Comparison of ENCODE assay signal across 7 mouse cellular contexts in genomic region chr9:108449860-108450259, GRCm38 (mm10). TPM values are rescaled to one million over a fixed set of nuclear protein-coding genes. Genes with fewer than 3 reads are reported as not detected.
DNase-seq lines count a peak whose midpoint lies in the region; ATAC-seq lines count a peak whose summit lies in the region.

No protein-coding gene starts in this region.

- H3K27me3 ChIP-seq in lung, embryonic 16.5 days (ENCODE audit: control insufficient read depth, insufficient read depth, low read depth, low read length) = no peaks in the 10 kb centered on the region
- no peaks in the 10 kb centered on the region for H3K27me3 ChIP-seq in forebrain, embryonic 11.5 days (ENCODE audit: control insufficient read depth, insufficient read depth, low read length)
- H3K27me3 ChIP-seq in intestine, embryonic 15.5 days (replicated peaks) = no peaks in the 10 kb centered on the region; the same call in 1 of the 2 replicates
- H3K27me3 ChIP-seq in midbrain, embryonic 10.5 days (ENCODE audit: low read depth, poor library complexity, severe bottlenecking) = peaks cover 10% of the 10 kb centered on the region
- no peaks in the 10 kb centered on the region for H3K27me3 ChIP-seq in stomach, embryonic 16.5 days (ENCODE audit: control insufficient read depth, insufficient read depth, low read length)

- H3K4me1 ChIP-seq in lung, embryonic 16.5 days (replicated peaks; ENCODE audit: control insufficient read depth, insufficient read depth, low read length) = peaks cover 30% of the 10 kb centered on the region
- H3K4me1 ChIP-seq in forebrain, embryonic 11.5 days (replicated peaks; ENCODE audit: control insufficient read depth, insufficient read depth, low read length) = peaks cover 22% of the 10 kb centered on the region
- H3K4me1 ChIP-seq in intestine, embryonic 15.5 days (replicated peaks) = peaks cover 40% of the 10 kb centered on the region
- H3K4me1 ChIP-seq in midbrain, embryonic 10.5 days = peaks cover 54% of the 10 kb centered on the region
- H3K4me1 ChIP-seq in stomach, embryonic 16.5 days (ENCODE audit: control insufficient read depth, insufficient read depth, low read length) = peaks cover 33% of the 10 kb centered on the region

- DNase-seq in lung, postnatal 4 days = no peak
- DNase-seq in forebrain, embryonic 11.5 days (ENCODE audit: low spot score) = peak; percentile 92
- DNase-seq in midbrain, embryonic 10.5 days (ENCODE audit: low spot score) = peak; percentile 91
- no peak for DNase-seq in T-cell, adult 2 months (ENCODE audit: low spot score)

- H3K36me3 ChIP-seq in lung, embryonic 16.5 days (ENCODE audit: control insufficient read depth, insufficient read depth, low read length) = peaks cover 4% of the 10 kb centered on the region
- peaks cover 3% of the 10 kb centered on the region; the same call in 1 of the 2 replicates for H3K36me3 ChIP-seq in forebrain, embryonic 11.5 days (ENCODE audit: control insufficient read depth, insufficient read depth, low read length)
- H3K36me3 ChIP-seq in intestine, embryonic 15.5 days = no peaks in the 10 kb centered on the region; the same call in 1 of the 2 replicates
- peaks cover 17% of the 10 kb centered on the region for H3K36me3 ChIP-seq in midbrain, embryonic 10.5 days
- no peaks in the 10 kb centered on the region for H3K36me3 ChIP-seq in stomach, embryonic 16.5 days (ENCODE audit: control insufficient read depth, insufficient read depth, low read length)

- H3K4me2 ChIP-seq in lung, embryonic 16.5 days (ENCODE audit: low read depth, low read length) = peak overlapping the region; percentile 88; the same call in 1 of the 2 replicates
- H3K4me2 ChIP-seq in forebrain, embryonic 11.5 days (ENCODE audit: low read depth, low read length, severe bottlenecking) = peak overlapping the region; percentile 95
- peak overlapping the region; percentile 96 for H3K4me2 ChIP-seq in intestine, embryonic 15.5 days (replicated peaks)
- peak overlapping the region; percentile 91 for H3K4me2 ChIP-seq in stomach, embryonic 16.5 days (ENCODE audit: low read depth, low read length)

- no peak overlapping the region for H3K4me3 ChIP-seq in lung, embryonic 16.5 days (ENCODE audit: low read length)
- peak overlapping the region; percentile 19 for H3K4me3 ChIP-seq in forebrain, embryonic 11.5 days (ENCODE audit: low read depth, low read length)
- H3K4me3 ChIP-seq in intestine, embryonic 15.5 days (replicated peaks) = 0 out of 2 replicates have a peak overlapping the region, but pooled peaks have one; percentile 60
- peak overlapping the region; percentile 69 for H3K4me3 ChIP-seq in midbrain, embryonic 10.5 days
- no peak overlapping the region for H3K4me3 ChIP-seq in stomach, embryonic 16.5 days (replicated peaks; ENCODE audit: low read length)

- 0 out of 2 replicates have a peak overlapping the region, but pooled peaks have one; percentile 29 for H3K9ac ChIP-seq in lung, embryonic 16.5 days (ENCODE audit: low read length)
- peak overlapping the region; percentile 47 for H3K9ac ChIP-seq in forebrain, embryonic 11.5 days (ENCODE audit: low read length)
- no peak overlapping the region for H3K9ac ChIP-seq in intestine, embryonic 15.5 days
- 0 out of 2 replicates have a peak overlapping the region, but pooled peaks have one; percentile 20 for H3K9ac ChIP-seq in stomach, embryonic 16.5 days (ENCODE audit: low read length)

- H3K9me3 ChIP-seq in lung, embryonic 16.5 days (ENCODE audit: control insufficient read depth, low read length) = no peaks in the 10 kb centered on the region
- H3K9me3 ChIP-seq in forebrain, embryonic 11.5 days (ENCODE audit: control insufficient read depth, low read length) = no peaks in the 10 kb centered on the region
- H3K9me3 ChIP-seq in intestine, embryonic 15.5 days = no peaks in the 10 kb centered on the region
- no peaks in the 10 kb centered on the region for H3K9me3 ChIP-seq in midbrain, embryonic 10.5 days (replicated peaks)
- no peaks in the 10 kb centered on the region for H3K9me3 ChIP-seq in stomach, embryonic 16.5 days (replicated peaks; ENCODE audit: control insufficient read depth, low read length)

- peak overlapping the region; percentile 65 for H3K27ac ChIP-seq in lung, embryonic 16.5 days (ENCODE audit: low read length)
- H3K27ac ChIP-seq in forebrain, embryonic 11.5 days (ENCODE audit: low read depth, low read length) = peak overlapping the region; percentile 88
- peak overlapping the region; percentile 70 for H3K27ac ChIP-seq in intestine, embryonic 15.5 days
- peak overlapping the region; percentile 92 for H3K27ac ChIP-seq in midbrain, embryonic 10.5 days (replicated peaks)
- H3K27ac ChIP-seq in stomach, embryonic 16.5 days (ENCODE audit: low read length) = no peak overlapping the region; the same call in 1 of the 2 replicates

- no peak for ATAC-seq in lung, embryonic 16.5 days (ENCODE audit: low read depth)
- ATAC-seq in forebrain, embryonic 11.5 days (replicated peaks; ENCODE audit: low FRiP score) = peak; percentile 78
- ATAC-seq in intestine, embryonic 15.5 days = peak; percentile 12; the same call in 1 of the 2 replicates
- ATAC-seq in stomach, embryonic 16.5 days (ENCODE audit: insufficient read depth, low FRiP score) = no peak

- 41% methylated on average over 4 of the region's 4 CpGs for WGBS in lung, embryonic 16.5 days
- 25% methylated on average over 4 of the region's 4 CpGs for WGBS in forebrain, embryonic 11.5 days
- WGBS in intestine, embryonic 15.5 days = 55% methylated on average over 4 of the region's 4 CpGs
- 26% methylated on average over 4 of the region's 4 CpGs for WGBS in midbrain, embryonic 10.5 days
- 42% methylated on average over 4 of the region's 4 CpGs for WGBS in stomach, embryonic 16.5 days

RNA-seq across cellular contexts. Expression of gene Ccdc71, which starts 10.5 kb away (rescaled TPM):
- 50.7 and 58.0 TPM in 2 replicates for polyA plus RNA-seq in lung, embryonic 16.5 days (2015; fragmentation: Nextera tagmentation; extraction: Ambion mirVana)
- 42.5 and 45.2 TPM in 2 replicates for polyA plus RNA-seq in forebrain, embryonic 11.5 days (2014; fragmentation: Nextera tagmentation; extraction: Ambion mirVana)
- polyA plus RNA-seq in intestine, embryonic 15.5 days (2015; fragmentation: Nextera tagmentation; extraction: Ambion mirVana) = 51.2 and 53.9 TPM in 2 replicates
- polyA plus RNA-seq in midbrain, embryonic 10.5 days (2016; fragmentation: Nextera tagmentation; extraction: Ambion mirVana) = 58.2 and 59.4 TPM in 2 replicates
- polyA plus RNA-seq in stomach, embryonic 16.5 days (2015; fragmentation: Nextera tagmentation; extraction: Ambion mirVana) = 51.6 and 55.7 TPM in 2 replicates

RNA-seq across cellular contexts. Expression of gene Klhdc8b, which starts 11.5 kb away (rescaled TPM):
- polyA plus RNA-seq in lung, embryonic 16.5 days (2015; fragmentation: Nextera tagmentation; extraction: Ambion mirVana) = 76.6 and 89.7 TPM in 2 replicates
- polyA plus RNA-seq in forebrain, embryonic 11.5 days (2014; fragmentation: Nextera tagmentation; extraction: Ambion mirVana) = 49.5 and 53.9 TPM in 2 replicates
- polyA plus RNA-seq in intestine, embryonic 15.5 days (2015; fragmentation: Nextera tagmentation; extraction: Ambion mirVana) = 48.7 and 54.2 TPM in 2 replicates
- polyA plus RNA-seq in midbrain, embryonic 10.5 days (2016; fragmentation: Nextera tagmentation; extraction: Ambion mirVana) = 43.1 and 52.1 TPM in 2 replicates
- polyA plus RNA-seq in stomach, embryonic 16.5 days (2015; fragmentation: Nextera tagmentation; extraction: Ambion mirVana) = 63.4 and 67.5 TPM in 2 replicates

RNA-seq across cellular contexts. Expression of gene BC048562, which starts 13.6 kb away (rescaled TPM):
- polyA plus RNA-seq in lung, embryonic 16.5 days (2015; fragmentation: Nextera tagmentation; extraction: Ambion mirVana) = not detected in 2 replicates
- not detected in 2 replicates for polyA plus RNA-seq in forebrain, embryonic 11.5 days (2014; fragmentation: Nextera tagmentation; extraction: Ambion mirVana)
- not detected in 2 replicates for polyA plus RNA-seq in intestine, embryonic 15.5 days (2015; fragmentation: Nextera tagmentation; extraction: Ambion mirVana)
- polyA plus RNA-seq in midbrain, embryonic 10.5 days (2016; fragmentation: Nextera tagmentation; extraction: Ambion mirVana) = not detected in 2 replicates
- polyA plus RNA-seq in stomach, embryonic 16.5 days (2015; fragmentation: Nextera tagmentation; extraction: Ambion mirVana) = not detected in 2 replicates

RNA-seq across cellular contexts. Expression of gene Ccdc36, which starts 21.6 kb away (rescaled TPM):
- 1.7 and 2.6 TPM in 2 replicates for polyA plus RNA-seq in lung, embryonic 16.5 days (2015; fragmentation: Nextera tagmentation; extraction: Ambion mirVana)
- 0.69 and 0.89 TPM in 2 replicates for polyA plus RNA-seq in forebrain, embryonic 11.5 days (2014; fragmentation: Nextera tagmentation; extraction: Ambion mirVana)
- polyA plus RNA-seq in intestine, embryonic 15.5 days (2015; fragmentation: Nextera tagmentation; extraction: Ambion mirVana) = 1.5 and 1.6 TPM in 2 replicates
- polyA plus RNA-seq in midbrain, embryonic 10.5 days (2016; fragmentation: Nextera tagmentation; extraction: Ambion mirVana) = 0.81 and 1.1 TPM in 2 replicates
- 1.3 and 1.9 TPM in 2 replicates for polyA plus RNA-seq in stomach, embryonic 16.5 days (2015; fragmentation: Nextera tagmentation; extraction: Ambion mirVana)

RNA-seq across cellular contexts. Expression of gene Lamb2, which starts 29.7 kb away (rescaled TPM):
- 86.0 and 95.5 TPM in 2 replicates for polyA plus RNA-seq in lung, embryonic 16.5 days (2015; fragmentation: Nextera tagmentation; extraction: Ambion mirVana)
- polyA plus RNA-seq in forebrain, embryonic 11.5 days (2014; fragmentation: Nextera tagmentation; extraction: Ambion mirVana) = 31.8 and 40.9 TPM in 2 replicates
- polyA plus RNA-seq in intestine, embryonic 15.5 days (2015; fragmentation: Nextera tagmentation; extraction: Ambion mirVana) = 29.5 and 35.0 TPM in 2 replicates
- 42.7 and 46.2 TPM in 2 replicates for polyA plus RNA-seq in midbrain, embryonic 10.5 days (2016; fragmentation: Nextera tagmentation; extraction: Ambion mirVana)
- polyA plus RNA-seq in stomach, embryonic 16.5 days (2015; fragmentation: Nextera tagmentation; extraction: Ambion mirVana) = 61.4 and 68.7 TPM in 2 replicates

Comparison
In these comparisons a context has a peak if more than half of its experiments do, and no peak if none do; other contexts are left out.
1. ATAC-seq: peak in forebrain, embryonic 11.5 days (single experiment) and intestine, embryonic 15.5 days (single experiment); none in lung, embryonic 16.5 days (single experiment) and stomach, embryonic 16.5 days (single experiment).
2. H3K4me3 ChIP-seq: peak in forebrain, embryonic 11.5 days (single experiment), intestine, embryonic 15.5 days (single experiment) and midbrain, embryonic 10.5 days (single experiment); none in lung, embryonic 16.5 days (single experiment) and stomach, embryonic 16.5 days (single experiment).
3. DNase-seq: peak in forebrain, embryonic 11.5 days (single experiment) and midbrain, embryonic 10.5 days (single experiment); none in lung, postnatal 4 days (0 of 2) and T-cell, adult 2 months (single experiment).
4. Peak in every context shown above with its lines, with median percentiles within 50 percentile points of each other: H3K4me2 ChIP-seq.